Mouse (Mus musculus) liver, postnatal 0 days (tissue): ENCODE measurements around the gene Kcnip1. TPM values are rescaled to one million over a fixed set of nuclear protein-coding genes. Genes with fewer than 3 reads are reported as not detected.

Source experiments
- ATAC-seq: fragments of 200-750 bp; cut with Nextera tagmentation; 2 replicates; pipeline ENCODE4 v1.8.0; 2017; ENCODE audit warnings: mild to moderate bottlenecking, moderate library complexity
- DNase-seq: peaks from one replicate; pipeline ENCODE4 v3.0.0-alpha.2; 2016
- H3K27ac ChIP-seq: fragments of 300-500 bp; sonication (generic); 2 replicates; pipeline ENCODE4 v1.5.1; 2014; ENCODE audit warnings: antibody characterized with exemption, moderate library complexity, mild to moderate bottlenecking, low read depth
- H3K27me3 ChIP-seq: fragments of 300-500 bp; sonication (generic); 2 replicates; pipeline ENCODE4 v1.6.1; 2014; ENCODE audit warnings: low read length, control low read depth, mixed read lengths; ENCODE audit not compliant: insufficient read depth
- H3K36me3 ChIP-seq: fragments of 300-500 bp; sonication (generic); replicated peaks from 2 replicates; pipeline ENCODE4 v1.6.1; 2014; ENCODE audit warnings: mild to moderate bottlenecking, control low read depth, low read length, moderate library complexity, mixed read lengths; ENCODE audit not compliant: insufficient read depth
- H3K4me1 ChIP-seq: fragments of 300-500 bp; sonication (generic); 2 replicates; pipeline ENCODE4 v1.6.1; 2014; ENCODE audit warnings: antibody characterized with exemption, mild to moderate bottlenecking, control low read depth; ENCODE audit not compliant: insufficient read depth
- H3K4me2 ChIP-seq: fragments of 300-500 bp; sonication (generic); 2 replicates; pipeline ENCODE4 v1.6.1; 2014; ENCODE audit warnings: low read depth, mild to moderate bottlenecking, low read length, moderate library complexity, mixed read lengths
- H3K4me3 ChIP-seq: fragments of 300-500 bp; sonication (generic); 2 replicates; pipeline ENCODE4 v1.5.1; 2014; ENCODE audit warnings: low read depth, low read length
- H3K9ac ChIP-seq: fragments of 300-500 bp; sonication (generic); replicated peaks from 2 replicates; pipeline ENCODE4 v1.6.1; 2014; ENCODE audit warnings: mild to moderate bottlenecking, moderate library complexity
- H3K9me3 ChIP-seq: fragments of 300-500 bp; sonication (generic); 2 replicates; pipeline ENCODE4 v1.6.1; 2016; ENCODE audit warnings: mild to moderate bottlenecking, control low read depth, low read length, mixed read lengths
- CTCF ChIP-seq: sonication (generic); IDR thresholded peaks from 2 replicates; pipeline ENCODE4 v1.5.1; 2016; ENCODE audit warnings: antibody characterized with exemption, low read depth
- EP300 ChIP-seq: IDR thresholded peaks from 2 replicates; pipeline ENCODE4 v1.6.1; 2016; ENCODE audit warnings: antibody characterized with exemption, low read depth, mild to moderate bottlenecking
- WGBS: fragments of 180-500 bp; shearing (Covaris S2); extraction: QIAGEN DNeasy Blood & Tissue Kit; methylation state at CpG from one replicate; pipeline ENCODE4 v1.1.7; 2014; ENCODE audit not compliant: insufficient replicate concordance; 5-methylcytosine and 5-hydroxymethylcytosine counted together
- polyA plus RNA-seq: library from polyadenylated mRNA; unstranded; fragments of >200 nt; fragmentation: Nextera tagmentation; extraction: Ambion mirVana; gene quantifications from 2 replicates; pipeline ENCODE4 v1.2.1, GENCODE M21; 2015

The Kcnip1 gene
- polyA plus RNA-seq, 1 experiment from 2014 or later = not detected

- Histone ChIP-seq H3K27me3 (no peaks in the 10 kb centered on the region), H3K4me2 (no peak overlapping the region), H3K36me3 (no peaks in the 10 kb centered on the region), H3K9me3 (no peaks in the 10 kb centered on the region), H3K4me3 (no peak overlapping the region), H3K4me1 (no peaks in the 10 kb centered on the region), H3K27ac (no peak overlapping the region), H3K9ac (no peak overlapping the region)
- WGBS = 71% methylated on average over 3 of the region's 3 CpGs
- DNase-seq (no peak), ATAC-seq (no peak)
- TF ChIP-seq CTCF = no peak
Measured at GRCm38 (mm10) chr11:33685904-33686303, 307.0 kb downstream of the Kcnip1 start.

DNA sequence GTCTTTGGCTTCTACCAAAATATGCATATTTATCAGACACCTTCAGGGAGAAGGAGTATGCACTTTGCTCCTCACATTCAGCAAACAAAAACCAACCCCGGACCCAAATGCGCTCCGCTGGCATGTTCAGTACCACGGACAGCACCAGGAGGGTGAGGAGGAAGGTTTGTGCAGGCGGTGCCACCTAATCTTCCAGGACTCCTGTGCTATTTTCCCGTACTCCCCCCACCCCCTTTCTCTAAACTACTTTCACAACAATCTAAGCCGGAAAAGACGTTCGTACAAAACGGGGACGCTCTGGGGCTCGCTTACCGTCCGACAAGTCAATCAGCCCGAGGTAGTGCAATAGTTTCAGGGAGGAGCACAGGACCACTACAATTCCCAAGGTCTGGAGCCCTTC, 312.8 kb downstream of the Kcnip1 start:
- Histone ChIP-seq H3K27ac (no peak overlapping the region), H3K4me3 (no peak overlapping the region), H3K4me2 (no peak overlapping the region), H3K4me1 (no peaks in the 10 kb centered on the region), H3K36me3 (no peaks in the 10 kb centered on the region), H3K9me3 (no peaks in the 10 kb centered on the region), H3K27me3 (0 out of 2 replicates have a peak, but pooled peaks cover 5% of the 10 kb centered on the region), H3K9ac (no peak overlapping the region)
- WGBS = 2% methylated on average over 15 of the region's 15 CpGs
- ATAC-seq (no peak), DNase-seq (peak; percentile 46)
- TF ChIP-seq CTCF = no peak
- no peak for TF ChIP-seq EP300

DNA sequence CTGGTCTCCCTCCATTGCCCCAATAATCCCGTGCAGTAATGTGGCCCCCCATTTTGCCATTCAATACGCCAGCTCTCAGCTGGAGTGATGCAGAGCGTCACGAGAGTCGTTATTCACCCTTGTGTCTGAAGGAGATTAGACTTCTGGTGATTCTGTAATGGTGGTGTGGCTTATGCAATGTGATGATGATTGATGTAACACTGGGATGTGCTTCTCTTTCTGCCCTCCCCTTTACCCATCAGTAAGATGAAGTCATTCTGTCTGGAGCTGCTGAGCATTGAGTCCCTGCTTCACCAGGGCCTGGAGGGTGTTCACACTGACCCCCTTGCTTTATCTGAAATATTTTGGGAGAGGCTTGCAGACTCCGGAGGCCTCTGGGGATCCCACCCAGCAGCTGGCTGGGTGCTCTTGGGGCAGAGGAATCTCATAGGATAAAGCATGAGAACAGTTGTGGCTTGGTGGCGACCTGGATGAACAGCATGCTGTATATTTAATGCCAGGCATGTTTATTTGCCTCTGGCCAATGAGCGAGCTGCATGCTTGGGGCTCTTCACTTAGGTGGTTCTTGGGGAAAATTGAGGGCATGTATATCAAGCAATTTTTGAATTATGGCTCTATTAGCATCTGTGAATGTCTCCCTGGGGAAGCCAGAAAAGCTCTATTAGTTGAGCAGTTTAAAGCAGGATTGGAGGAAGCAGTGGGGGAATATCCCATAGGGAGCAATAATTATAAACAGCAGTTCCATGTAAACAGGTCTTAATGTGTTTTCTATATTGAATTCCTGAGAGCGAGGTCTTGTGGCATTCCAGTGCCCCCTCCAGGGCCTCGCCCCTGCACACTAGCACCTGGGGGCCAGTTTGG, 322.6 kb downstream of the Kcnip1 start:
- Histone ChIP-seq H3K9me3 (no peaks in the 10 kb centered on the region), H3K4me3 (no peak overlapping the region), H3K9ac (no peak overlapping the region), H3K4me2 (no peak overlapping the region), H3K27me3 (no peaks in the 10 kb centered on the region), H3K27ac (no peak overlapping the region), H3K36me3 (no peaks in the 10 kb centered on the region), H3K4me1 (no peaks in the 10 kb centered on the region)
- TF ChIP-seq CTCF = no peak
- TF ChIP-seq EP300 = no peak
- 81% methylated on average over 10 of the region's 10 CpGs for WGBS
- DNase-seq (no peak), ATAC-seq (no peak)

DNA sequence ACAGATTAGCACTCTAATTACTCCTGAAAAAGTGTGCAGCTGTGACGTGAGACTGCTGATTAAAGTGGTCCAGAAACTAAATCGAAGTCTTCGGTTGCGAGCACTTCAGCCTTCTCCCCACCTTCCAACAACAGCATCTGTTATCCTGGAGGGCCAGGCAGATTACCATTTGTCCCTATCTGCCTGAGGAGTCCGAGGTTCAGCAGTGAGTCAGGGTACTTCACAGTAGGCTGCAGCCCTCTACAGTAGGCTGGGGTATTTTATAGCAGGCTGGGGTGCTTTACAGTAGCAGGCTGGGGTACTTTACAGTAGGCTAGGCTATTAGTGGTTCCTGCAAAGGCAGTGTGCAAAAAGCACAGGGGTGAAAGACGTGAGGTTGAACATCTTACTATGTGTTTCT, 324.6 kb downstream of the Kcnip1 start:
- Histone ChIP-seq H3K4me1 (no peaks in the 10 kb centered on the region), H3K27ac (no peak overlapping the region), H3K9ac (no peak overlapping the region), H3K4me2 (no peak overlapping the region), H3K27me3 (no peaks in the 10 kb centered on the region), H3K36me3 (no peaks in the 10 kb centered on the region), H3K4me3 (no peak overlapping the region), H3K9me3 (no peaks in the 10 kb centered on the region)
- ATAC-seq (no peak), DNase-seq (no peak)
- TF ChIP-seq CTCF (no peak), EP300 (no peak)
- WGBS = 59% methylated on average over 6 of the region's 6 CpGs

DNA sequence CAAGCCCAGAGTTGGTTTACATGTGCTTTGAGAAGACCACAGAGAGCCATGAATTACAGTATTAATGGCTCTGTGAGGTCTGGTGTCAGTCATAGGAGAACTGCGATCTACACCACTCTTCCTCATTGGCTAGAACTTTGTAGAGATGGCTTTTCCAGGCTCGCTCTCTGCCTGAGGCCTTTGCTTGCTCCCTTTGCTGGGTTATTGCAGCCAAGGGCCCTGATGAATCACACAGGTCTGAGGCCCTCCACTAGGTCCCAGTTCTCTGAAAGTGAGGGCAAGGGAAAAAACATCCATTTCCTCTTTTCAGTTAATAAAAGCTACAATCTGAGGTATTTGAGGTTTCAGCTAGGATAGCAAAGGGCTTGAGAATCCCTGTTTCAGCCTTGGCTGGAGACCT, 329.4 kb downstream of the Kcnip1 start:
- no peaks in the 10 kb centered on the region for H3K27me3 ChIP-seq
- no peak for TF ChIP-seq CTCF
- TF ChIP-seq EP300 = no peak
- H3K9ac ChIP-seq = no peak overlapping the region
- H3K4me2 ChIP-seq = no peak overlapping the region
- H3K9me3 ChIP-seq = no peaks in the 10 kb centered on the region
- H3K27ac ChIP-seq = no peak overlapping the region
- DNase-seq (no peak), ATAC-seq (no peak)
- no peaks in the 10 kb centered on the region for H3K4me1 ChIP-seq
- H3K36me3 ChIP-seq = no peaks in the 10 kb centered on the region
- H3K4me3 ChIP-seq = no peak overlapping the region
- WGBS = 58% methylated on average over 2 of the region's 2 CpGs

DNA sequence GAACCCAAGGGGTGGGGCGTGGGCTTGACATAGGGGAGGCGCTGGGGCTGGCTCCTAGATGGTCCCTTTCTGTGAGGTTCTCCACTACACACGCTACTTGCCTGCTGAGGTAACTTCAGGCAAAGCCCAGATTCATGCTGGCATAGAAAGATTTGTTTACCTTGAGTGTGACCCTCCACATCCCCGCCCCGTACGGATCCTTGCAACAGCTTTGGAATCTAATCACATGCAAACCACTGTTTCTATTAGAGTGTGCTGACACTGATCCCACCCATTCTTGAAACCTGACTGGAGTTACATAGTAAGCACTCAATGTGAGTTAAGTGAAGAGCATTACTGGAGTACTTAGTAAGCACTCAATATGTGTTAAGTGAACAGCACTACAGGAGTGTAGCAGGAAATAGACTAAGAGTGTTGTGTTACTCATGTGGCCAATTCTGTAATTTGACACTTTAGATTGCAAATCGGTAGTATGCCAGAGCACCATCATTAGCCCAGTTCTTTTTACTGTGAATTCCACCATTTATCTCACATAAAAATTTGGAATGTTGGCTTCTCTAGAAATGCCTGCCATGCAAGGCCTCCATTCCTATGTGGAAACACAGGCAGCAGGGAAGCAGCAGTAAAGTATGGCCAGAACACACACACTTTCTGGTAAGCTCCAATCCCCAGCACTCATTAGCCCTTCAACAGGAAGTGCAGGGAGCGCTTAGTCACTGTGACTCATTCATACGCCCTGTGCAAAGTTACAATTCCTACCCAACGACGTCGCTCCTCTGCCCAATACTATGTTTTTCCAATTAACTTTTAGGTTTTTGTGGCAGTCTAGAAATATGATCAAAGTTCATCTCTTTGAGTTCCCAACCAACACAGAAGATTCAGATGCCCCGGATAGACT, 332.7 kb downstream of the Kcnip1 start:
- DNase-seq = no peak
- Histone ChIP-seq H3K27ac (no peak overlapping the region), H3K27me3 (no peaks in the 10 kb centered on the region), H3K4me2 (no peak overlapping the region), H3K4me1 (no peaks in the 10 kb centered on the region), H3K4me3 (no peak overlapping the region), H3K9ac (no peak overlapping the region), H3K9me3 (no peaks in the 10 kb centered on the region), H3K36me3 (no peaks in the 10 kb centered on the region)
- WGBS = 53% methylated on average over 13 of the region's 13 CpGs
- TF ChIP-seq EP300 (no peak), CTCF (no peak)
- no peak for ATAC-seq
